15 mouse cellular contexts compared by ENCODE assay signal in genomic region chr11:87250132-87250531, GRCm38 (mm10).
"Had no signal": no experiment of that assay in that cellular context is flagged by ENCODE, and none has a peak within 500 bp of the region (broad histone marks: within the 10 kb centered on the region; RNA-seq: fewer than 3 reads in every experiment).

No protein-coding gene starts in this region.

- H3K27ac ChIP-seq: liver, embryonic 14.5 days; midbrain, embryonic 10.5 days; midbrain, embryonic 13.5 days; neural tube, embryonic 13.5 days; neural tube, embryonic 15.5 days; stomach, embryonic 15.5 days; stomach, postnatal 0 days had no signal

- H3K9me3 ChIP-seq: midbrain, embryonic 10.5 days; midbrain, embryonic 13.5 days; neural tube, embryonic 13.5 days; neural tube, embryonic 15.5 days; stomach, embryonic 15.5 days had no signal

- H3K9ac ChIP-seq: liver, embryonic 14.5 days; lung, embryonic 14.5 days; midbrain, embryonic 13.5 days; neural tube, embryonic 13.5 days; neural tube, embryonic 15.5 days; stomach, embryonic 15.5 days had no signal

- H3K4me3 ChIP-seq: midbrain, embryonic 10.5 days; midbrain, embryonic 13.5 days; myocyte; neural tube, embryonic 13.5 days; neural tube, embryonic 15.5 days; stomach, embryonic 15.5 days had no signal

- H3K27me3 ChIP-seq: midbrain, embryonic 13.5 days; neural tube, embryonic 13.5 days; neural tube, embryonic 15.5 days; stomach, embryonic 15.5 days had no signal

- DNase-seq: lung, adult 18-20 months; lung, embryonic 14.5 days; lung, postnatal 10 days; lung, postnatal 4 days; right cerebral cortex, postnatal 14 days; thymus, postnatal 4 days had no signal

- H3K36me3 ChIP-seq: midbrain, embryonic 10.5 days; midbrain, embryonic 13.5 days; neural tube, embryonic 13.5 days; neural tube, embryonic 15.5 days; stomach, embryonic 15.5 days had no signal

- H3K4me2 ChIP-seq: lung, embryonic 14.5 days; midbrain, embryonic 13.5 days; neural tube, embryonic 13.5 days; neural tube, embryonic 15.5 days; stomach, embryonic 15.5 days had no signal

- ATAC-seq: midbrain, embryonic 13.5 days; midbrain, embryonic 16.5 days had no signal

- H3K4me1 ChIP-seq: midbrain, embryonic 10.5 days; stomach, embryonic 15.5 days had no signal
